Mouse (Mus musculus): ENCODE data around the gene Gadl1.

Gene Gadl1

DNA sequence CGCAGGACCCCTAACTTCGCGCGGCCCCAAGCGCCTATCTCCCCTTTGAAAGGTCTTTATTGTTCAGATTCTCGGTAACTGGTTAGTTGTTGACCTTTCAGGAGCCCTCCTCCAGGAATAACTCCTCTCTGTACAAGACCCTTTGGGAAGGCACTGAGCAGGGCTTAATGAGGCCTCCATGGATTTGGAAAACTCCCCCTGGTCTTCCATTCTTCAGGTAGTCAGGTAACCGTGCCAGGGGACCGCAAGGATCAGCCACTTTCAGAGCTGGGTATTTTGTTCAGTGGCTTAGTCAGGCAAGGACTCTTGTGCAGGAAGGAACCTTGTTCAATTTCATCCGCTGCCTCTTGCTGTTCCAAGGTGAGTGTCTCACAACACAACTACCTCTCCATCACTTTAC, at the start of gene Gadl1:
TSS of gene Gadl1 (plus strand) at position 301 of the 400 bp plus-strand sequence.
- DNase-seq (ENCODE audit: low spot score in 2 of 2): no peak

DNA sequence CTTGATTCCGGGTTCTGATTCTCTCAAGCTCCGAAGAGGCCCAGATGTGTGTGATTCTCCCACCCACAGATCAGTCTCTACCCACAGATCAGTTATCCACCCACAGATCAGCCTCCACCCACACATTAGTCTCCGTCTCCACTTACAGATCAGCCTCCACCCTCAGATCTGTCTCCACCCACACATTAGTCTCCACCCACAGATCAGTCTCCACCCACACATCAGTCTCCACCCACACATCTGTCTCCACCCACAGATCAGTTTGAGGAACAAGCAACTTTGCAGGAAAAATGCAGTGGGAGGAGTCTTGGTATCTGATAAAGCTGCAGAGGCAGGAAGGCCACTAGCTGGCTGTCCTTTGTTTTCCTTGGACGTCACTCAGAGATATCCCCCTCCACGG, 46.5 kb upstream of the Gadl1 start:
- DNase-seq (ENCODE audit: low spot score in 2 of 2): no peak

DNA sequence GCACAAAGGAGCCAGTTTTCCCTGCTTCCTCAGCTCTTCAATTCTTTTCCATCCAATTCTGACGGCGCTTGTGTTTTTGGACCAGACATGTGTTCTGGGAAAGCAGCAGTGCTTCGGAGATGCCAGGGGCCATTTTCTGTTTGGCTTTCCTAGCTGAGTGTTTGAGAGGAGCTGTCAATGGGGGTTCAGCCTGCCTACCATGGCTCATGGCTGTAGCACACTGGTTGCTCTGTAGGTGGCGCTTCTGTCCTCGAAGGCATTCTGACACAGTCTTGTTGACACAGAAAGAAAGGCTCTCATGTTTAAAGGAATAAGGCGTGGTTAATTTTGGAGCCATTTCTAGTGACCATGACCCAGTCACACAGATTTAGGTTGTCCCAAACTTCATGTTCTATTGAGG, 45.9 kb upstream of the Gadl1 start:
- DNase-seq (ENCODE audit: low spot score in 2 of 2): no peak

DNA sequence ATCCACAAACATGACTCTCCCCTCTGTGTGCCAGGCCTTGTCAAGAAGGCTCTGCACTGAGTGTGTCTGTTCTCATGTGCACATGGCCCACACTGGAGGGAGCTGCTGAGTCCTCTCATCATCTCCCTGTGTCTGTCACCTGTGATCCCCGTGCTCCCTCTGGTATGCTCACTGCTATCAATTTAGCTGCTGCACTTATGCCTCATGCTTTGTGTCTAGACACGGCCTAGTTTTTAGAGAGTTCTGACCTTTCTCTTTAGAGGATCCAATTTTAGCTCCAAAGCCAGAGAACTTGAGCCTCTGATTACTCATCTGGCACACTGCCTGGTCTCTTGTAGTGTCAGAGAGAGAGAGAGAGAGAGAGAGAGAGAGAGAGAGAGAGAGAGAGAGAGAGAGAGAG, 42.0 kb upstream of the Gadl1 start:
- no peak for DNase-seq (ENCODE audit: low spot score in 2 of 2)

DNA sequence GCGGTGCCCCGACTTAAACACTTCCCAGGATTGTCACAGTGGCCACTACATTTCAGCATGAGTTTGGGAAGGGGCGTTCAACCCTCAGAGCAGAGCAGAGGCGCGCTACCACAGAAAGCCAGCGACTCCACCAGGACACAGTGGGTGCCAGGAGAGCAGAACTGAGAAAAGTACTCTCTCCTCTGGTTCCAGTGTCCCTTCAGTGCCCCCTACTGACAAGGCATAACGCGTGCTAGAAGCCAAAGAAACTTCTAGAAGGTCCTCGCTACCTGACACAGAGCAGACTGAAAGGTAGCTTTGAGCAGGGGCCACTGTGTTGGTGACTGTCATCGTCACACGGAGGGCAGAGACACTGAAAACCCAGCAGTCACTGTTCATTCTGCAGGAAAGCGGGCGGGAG, 39.1 kb upstream of the Gadl1 start:
- peak; percentile 21 to 34 for DNase-seq (ENCODE audit: low spot score in 2 of 2)

DNA sequence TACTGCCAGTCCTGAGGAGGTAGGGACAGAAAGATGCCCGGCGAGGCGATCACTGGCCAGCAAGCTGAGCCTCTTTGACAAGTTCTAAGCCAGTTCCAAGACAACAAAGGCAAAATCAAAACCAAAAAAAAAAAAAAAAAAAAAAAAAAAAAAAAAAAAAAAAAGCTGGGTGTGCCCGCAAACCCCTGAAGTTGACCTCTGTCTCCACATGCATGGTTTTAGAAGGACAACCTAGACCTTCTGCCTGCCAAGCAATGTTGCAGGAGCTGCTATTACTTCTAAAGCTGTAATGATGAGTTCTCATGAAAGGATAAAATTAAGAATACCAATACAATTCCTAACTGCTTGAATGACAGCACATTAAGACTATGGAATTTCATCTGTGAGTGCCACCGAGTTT, 38.6 kb upstream of the Gadl1 start:
- DNase-seq (ENCODE audit: low spot score in 2 of 2): no peak

DNA sequence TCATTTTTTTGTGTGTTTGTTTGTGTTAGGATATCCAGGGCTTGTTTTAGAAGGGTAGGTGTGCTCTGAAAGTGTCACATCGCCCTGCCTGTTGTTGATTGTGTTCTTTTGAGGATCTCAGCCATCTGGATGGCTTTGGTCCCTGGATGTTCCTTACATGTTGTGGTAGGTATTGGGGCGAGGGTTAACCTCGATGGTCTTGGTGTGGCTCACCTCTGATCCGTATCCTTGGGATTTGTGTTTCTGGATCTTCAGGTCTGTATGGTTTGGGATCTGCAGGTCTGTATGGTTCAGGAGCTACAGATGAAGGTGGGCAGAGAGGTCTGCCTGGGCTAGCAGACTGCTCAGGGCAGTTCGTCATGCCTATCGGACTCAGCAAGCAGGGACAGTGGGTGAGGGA, 28.8 kb upstream of the Gadl1 start:
- no peak for DNase-seq (ENCODE audit: low spot score in 2 of 2)

DNA sequence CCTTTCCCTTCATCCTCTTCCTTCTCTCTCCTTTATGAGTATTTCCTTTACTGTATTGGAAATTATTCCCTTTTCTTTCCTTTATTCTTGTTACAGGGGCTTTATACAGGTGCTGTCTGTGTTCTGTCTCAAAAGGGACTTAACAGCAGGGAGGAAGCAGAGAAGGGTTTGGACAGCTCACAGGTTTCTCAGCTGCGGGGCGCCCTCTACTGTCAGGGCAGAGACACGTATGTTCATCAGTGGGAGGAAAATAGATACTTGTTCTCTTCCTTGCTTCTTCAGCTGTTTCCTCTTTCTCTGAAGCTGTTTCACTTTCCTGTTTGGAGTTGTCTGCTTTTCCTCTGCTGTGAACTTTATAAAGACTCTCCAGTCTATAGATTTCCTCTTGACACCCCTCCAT, 28.1 kb upstream of the Gadl1 start:
- peak in 1 of 2 experiments; percentile 39 for DNase-seq (ENCODE audit: low spot score in 2 of 2)

DNA sequence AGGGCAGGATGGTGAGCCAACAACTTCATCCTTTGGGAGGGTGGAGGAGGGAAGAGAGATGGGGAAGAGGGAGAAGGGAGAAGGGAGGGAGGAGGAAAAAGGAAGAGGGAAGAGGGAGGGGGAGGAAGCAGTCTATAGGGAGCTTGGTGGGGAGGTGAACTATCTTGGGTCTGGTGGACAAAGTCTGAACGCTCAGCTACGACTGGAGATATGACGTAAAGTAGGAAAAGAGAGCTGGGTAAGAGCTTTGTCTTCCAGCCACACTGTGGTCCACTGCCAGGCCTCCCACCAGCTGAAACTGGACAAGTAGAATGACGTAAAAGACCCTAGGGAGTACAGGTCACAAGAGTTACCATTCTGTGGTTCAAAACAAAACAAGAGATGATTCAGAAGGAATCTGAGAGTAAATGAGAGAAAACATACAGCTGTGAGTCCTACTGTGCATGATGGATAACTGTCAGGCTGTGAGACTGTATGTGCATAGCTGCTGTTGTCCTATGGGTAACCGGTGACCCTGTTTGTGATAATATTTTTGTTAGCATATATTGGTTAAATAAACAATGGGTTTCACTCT, 26.5 kb upstream of the Gadl1 start:
- no peak for DNase-seq (ENCODE audit: low spot score in 2 of 2)

DNA sequence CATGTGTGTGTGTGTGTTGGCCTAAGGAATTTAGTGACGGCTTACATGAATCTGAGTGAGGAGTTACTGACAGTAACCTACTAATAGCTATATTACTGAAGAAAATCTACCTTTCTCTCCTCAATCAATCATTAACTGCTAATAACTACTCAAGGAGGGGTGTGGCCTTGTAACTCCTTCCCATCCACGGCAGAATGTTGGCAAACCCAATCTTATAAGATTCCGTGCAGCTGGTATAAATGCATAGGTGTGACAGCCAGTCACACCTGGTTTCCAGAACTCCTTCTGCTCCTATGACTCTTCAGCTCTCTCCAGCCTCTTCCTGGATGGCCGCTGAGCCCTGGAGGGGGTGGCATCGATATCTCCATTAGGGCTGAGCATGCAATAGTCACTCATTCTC, 25.8 kb upstream of the Gadl1 start:
- DNase-seq (ENCODE audit: low spot score in 2 of 2): no peak

DNA sequence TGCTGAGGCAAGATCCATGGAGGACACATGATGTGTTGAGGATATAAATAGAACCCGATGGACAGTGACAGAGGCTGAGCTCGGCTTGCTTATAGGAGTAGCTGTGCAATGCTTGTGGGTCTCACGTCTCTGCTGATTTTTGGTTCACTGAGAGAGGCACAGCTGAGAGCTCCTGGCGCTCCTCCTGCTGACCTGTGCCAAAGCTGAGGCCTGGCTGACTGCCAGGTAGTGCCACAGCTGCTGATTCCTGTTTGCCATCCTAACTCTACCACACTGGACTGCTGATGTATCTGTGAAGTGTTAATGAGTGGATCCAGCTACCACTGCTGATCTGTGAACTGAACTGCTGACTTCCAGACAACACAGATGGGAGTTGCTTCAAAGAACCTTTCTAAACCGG, 21.7 kb upstream of the Gadl1 start:
- no peak for DNase-seq (ENCODE audit: low spot score in 2 of 2)

DNA sequence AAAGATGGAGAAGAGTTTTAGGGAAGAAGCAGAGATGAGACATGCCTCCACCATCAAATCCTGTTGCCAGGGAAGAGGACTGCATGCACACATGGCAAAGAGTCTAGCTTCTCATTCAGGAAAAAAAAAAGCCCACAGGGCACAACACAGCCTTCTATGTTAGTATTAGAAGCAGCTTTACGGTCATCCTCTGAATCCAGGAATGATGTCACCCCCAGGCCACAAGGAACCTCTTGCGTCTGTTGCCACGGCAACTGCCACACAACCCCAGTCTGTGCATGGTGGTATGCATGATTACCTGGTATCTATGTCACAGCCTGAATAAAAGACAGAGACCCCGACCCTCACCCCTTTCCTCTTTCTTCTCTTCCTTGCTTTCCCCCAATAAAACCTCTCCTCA, 16.1 kb upstream of the Gadl1 start:
- DNase-seq (ENCODE audit: low spot score in 2 of 2): no peak

DNA sequence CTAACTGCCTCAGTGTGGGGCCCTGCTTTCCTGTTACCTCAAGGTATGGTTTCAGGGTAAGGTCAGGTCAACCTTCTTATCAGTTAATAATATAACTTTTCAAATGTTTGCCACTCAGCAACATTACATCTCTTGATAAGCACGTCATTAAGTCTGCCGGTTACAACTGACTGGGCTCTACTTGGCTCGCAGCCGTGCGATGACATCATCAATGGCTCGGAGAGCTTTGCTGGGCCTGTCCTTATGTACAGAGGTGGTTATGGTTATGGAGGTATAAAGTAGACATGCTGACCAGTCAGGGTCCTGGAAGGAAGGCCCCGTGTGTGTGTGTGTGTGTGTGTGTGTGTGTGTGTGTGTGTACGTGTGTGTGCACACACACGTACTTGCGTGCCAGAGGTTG, 15.3 kb upstream of the Gadl1 start:
- no peak for DNase-seq (ENCODE audit: low spot score in 2 of 2)

DNA sequence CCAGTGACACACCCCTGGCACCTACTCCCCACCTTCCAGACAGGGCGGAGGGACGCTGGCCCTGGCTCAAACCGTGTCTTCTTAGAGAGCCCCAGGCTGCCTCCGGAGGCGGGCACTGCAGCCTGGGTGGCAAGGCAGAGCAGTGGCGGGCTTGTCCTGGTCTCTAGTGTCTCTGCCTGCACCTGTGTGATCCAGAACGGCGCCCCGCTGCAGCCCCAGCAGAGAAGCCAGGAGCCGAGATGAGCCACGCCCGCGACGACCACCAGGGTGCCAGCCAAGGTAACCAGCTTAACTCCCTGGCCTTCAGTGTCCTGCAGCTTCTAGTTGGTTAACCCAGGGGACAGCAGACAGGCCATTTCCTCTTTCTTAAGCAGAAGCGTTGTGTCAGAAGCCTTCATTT, 930 bp upstream of the Gadl1 start:
- DNase-seq (ENCODE audit: low spot score in 2 of 2): no peak

DNA sequence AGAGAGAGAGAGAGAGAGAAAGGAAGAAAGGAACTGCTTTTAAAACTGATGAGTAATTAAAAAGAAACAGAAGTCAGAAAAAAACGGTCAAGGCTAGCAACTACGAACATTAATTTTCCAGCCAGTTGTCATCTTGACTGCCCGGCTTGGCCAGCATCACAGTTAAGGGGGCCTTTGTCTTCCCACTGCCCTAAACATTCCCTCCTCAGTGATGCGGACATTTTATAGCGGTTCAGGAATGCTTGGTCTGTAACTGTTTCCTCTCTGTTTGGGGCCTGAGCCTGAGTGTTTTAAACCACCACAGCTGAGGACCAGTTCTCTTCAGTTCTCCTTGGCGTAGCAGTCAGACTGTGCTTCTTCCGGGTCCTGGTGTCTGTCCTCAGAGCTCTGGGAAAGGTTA, 4.8 kb downstream of the Gadl1 start:
- DNase-seq (ENCODE audit: low spot score in 2 of 2): no peak

DNA sequence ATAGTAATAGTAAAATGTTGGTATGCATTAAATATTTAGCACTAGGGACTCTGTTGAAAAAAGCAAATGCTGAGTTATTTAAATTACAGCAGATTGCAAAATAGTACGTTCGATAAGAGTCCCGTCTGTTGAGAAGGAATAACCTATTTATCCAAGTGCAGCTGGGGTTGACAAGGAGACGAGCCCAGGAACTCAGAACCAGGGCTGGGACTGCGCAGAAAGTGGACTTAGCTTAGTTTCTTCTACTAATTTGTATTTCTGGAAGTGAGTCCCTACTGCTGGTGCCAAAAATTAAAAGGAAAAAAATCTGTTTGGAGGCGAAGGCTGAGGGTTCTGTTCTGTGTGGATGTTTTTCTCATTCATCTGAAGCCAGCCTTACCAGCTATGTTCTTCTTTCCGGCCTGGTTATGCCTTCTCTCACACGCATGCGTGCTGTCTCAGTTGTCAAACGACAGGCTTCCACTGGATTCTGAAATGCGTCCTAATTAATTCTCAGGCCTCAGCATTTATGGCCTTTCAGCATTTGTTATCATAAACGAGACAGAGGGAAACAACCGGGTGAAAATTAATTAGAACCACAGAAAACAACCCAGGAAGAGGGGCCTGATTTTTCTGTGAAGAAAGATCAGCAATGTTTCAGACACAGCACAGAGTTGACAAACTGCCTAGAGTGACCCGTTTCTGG, 6.5 kb downstream of the Gadl1 start:
- no peak for DNase-seq (ENCODE audit: low spot score in 2 of 2)

DNA sequence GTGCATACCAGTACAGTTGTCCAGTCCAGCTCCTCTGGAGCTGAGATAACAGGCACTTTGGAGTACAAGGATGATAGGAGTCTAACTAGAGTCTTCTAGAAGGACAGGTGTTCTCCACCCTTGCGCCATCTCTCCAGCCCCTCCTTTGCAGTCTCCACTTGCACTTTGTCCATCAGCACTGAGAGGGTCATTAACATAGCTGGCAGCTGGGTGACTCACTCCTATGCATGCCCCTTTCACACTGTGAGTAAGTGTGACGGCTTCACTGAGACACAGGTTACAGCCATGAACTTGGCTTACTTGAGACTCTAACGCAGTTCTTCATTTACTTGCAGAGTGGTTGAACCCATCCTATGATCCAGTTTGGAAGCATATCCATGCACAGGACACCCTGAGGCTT, 10.5 kb downstream of the Gadl1 start:
- no peak for DNase-seq (ENCODE audit: low spot score in 2 of 2)

DNA sequence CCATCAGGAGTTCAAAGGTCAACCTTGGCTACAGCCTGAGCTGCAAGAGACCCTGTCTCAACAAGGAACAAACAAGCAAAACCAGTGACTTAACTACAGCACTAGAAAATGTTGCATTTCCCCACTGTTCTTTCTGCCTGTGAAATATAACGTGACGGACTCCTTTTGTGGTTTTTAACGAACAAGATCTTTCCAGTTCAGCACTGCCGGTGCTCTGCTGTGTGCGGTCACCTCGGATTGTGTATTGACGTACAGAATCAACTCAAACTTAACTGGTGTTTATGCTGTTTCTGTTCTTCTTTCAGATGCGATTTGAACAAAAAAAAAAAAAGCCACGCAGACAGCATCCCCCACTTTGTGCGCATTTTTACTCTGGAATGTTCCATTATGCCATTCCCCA, 13.4 kb downstream of the Gadl1 start:
- DNase-seq (ENCODE audit: low spot score in 2 of 2): no peak

DNA sequence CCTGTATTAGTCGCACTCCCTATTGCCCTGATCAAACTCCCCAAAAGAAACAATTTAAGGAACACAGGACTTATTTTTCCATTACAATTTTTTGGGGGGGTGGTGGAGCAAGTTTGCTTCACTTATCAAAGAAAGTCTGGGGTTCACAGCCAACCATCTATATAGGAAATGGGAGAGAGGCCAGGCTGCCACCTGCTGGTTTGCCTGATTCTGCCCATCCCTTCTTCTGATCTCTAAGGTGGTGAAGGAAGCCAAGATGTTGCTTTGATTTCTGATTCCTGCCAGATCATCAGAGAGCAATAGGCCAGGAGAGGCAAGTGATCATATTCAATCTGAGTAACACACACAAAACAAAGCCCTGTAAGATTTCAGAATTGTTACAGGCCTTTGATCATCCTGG, 14.8 kb downstream of the Gadl1 start:
- no peak for DNase-seq (ENCODE audit: low spot score in 2 of 2)

DNA sequence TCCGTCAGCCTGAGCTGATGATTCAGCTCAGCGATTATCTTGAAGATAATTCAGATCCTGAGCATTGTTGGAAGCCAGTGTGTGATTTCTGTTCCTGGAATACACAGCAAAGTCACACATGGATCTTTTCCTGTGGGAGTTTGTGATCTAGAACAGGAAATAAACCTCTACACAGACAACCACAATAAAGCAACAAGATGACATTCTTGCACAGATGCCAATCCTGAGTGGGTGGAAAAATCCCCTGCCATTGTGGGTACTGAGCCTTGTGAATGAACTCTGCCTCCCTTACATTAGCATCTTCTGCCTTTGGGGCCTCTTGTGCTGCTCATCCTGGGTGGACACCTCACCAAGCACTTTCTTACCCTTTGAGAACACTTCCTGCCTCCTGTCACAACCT, 22.5 kb downstream of the Gadl1 start:
- DNase-seq (ENCODE audit: low spot score in 2 of 2): peak in 1 of 2 experiments; percentile 43

DNA sequence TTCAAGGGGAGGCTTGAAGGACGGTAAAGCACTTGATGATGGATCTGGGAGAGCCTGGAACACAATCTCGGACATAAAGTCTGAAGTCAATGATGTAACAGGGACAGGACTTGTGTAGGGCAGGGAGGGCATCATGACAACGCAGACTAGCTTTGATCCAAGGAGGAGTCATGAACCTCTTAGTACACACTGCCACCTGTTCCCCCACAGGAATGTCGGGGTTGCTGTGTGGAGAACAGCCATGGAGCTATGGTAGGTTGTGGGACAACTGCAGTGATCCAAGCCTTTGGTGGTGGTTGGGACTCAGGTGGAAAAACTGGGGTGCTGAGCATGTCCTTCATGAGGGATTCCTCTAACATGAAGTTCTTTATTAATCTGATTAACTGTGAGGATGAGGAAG, 23.5 kb downstream of the Gadl1 start:
- no peak for DNase-seq (ENCODE audit: low spot score in 2 of 2)

DNA sequence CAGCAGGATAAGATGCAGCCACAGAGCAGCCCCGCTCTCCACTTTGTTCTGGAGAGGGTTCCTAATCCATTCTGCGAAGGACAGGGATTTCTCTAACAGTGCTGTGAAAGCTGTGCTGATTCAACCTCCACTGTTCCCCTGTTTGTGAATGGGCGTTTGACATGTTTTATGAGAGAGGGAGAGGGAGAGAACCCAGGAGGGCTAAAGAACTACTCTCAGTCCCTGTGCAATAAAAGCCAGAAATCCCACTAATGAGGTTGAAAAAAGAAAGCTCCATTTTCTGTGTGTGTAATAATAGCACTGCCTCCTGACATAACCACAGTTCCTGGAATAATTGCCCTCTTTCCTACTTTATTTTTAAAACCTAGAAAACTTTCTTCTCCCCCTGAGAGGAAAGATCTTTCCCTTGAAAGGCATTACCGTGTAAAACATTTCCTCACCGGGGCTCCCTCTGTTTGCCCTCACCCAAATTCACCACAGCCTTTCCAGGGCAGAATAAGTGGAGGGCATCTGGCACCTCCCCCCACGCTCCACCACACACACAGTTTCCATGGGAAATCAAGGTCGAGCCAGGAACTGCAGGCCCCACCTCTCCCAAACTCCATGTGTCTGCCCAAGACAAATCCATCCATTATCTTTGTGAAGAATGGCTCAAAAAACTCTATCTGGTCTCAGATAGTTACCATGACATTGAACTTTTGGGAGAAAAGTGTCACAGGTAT, 24.1 kb downstream of the Gadl1 start:
- no peak for DNase-seq (ENCODE audit: low spot score in 2 of 2)

DNA sequence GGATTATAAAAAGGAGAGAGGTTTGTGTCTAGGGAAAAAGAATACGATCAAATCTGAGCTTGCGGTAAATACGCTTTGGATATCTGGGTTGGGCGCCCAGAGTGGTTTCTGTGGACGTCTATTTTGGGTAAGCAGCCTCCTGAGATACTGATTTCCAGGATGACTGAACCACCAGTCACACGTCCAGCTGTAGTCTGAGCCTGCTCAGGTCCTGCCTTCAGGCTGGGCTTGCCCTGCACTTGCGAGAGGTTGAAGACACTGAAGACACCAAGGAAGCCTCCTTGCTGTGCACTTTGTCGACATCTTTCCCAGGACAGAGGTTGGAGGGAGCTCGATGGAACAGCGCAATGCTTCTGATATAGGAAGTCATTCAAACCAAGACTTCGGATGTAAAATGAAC, 25.0 kb downstream of the Gadl1 start:
- no peak for DNase-seq (ENCODE audit: low spot score in 2 of 2)
